Mouse (Mus musculus): Measurements from ENCODE around the gene Zfp219. TPM values are rescaled to one million over a fixed set of nuclear protein-coding genes. Genes with fewer than 3 reads are reported as not detected.
"Not testable (repeated sequence)": the region's sequence is repeated elsewhere in the genome, so short reads cannot be mapped to it uniquely, and the experiment has no call there.

Gene Zfp219
- 84.8 and 87.6 TPM in 2 replicates for polyA plus RNA-seq (2012; rRNA removed)

DNA sequence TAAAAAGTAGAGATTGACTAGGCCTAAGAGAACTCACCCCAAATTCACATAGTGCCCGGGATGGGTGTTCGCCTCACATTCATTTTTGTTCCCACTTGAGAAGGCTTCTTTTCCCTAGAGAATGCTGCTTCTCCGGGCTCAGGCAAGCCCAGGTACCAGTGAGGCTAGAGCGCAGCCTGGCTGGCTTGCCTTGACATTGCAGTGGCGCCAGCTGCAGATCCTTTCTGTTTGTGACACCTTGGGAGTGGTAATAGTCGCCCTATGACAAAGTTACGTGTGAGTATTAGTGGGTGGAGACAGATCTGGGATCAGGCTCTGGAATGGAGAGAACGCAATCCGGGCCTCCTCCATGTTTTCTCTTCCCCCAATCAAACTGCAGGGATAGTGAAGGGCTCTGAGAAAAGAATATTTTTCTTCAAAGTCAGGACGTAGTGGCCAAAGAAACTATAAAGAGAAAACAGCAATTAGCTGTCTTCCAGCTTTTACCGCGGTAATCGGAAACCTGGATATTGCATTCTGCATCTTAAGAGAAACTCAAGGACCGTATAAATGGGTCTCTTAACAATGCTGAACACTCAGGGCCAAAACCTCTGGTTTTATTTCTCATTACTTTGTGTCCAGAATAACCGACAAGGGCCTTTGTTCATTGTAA lies at the start of gene Zfp219:
Zfp219 (minus strand) TSS at position 248 of the 652 bp plus-strand sequence.
- 9% methylated on average over 15 of the region's 15 CpGs for WGBS
- Histone ChIP-seq H3K4me1 (ENCODE audit: control insufficient read depth, insufficient read depth, low read length) (peaks cover 6% of the 10 kb centered on the region), H3K4me3 (replicated peaks; ENCODE audit: extremely low read depth, low read depth, low read length) (peak within 1 kb of the TSS; percentile 75)
- DNase-seq: peak; percentile 80
- TF ChIP-seq CTCF (IDR thresholded peaks at IDR 0.05; ENCODE audit: insufficient read depth, low read length): peak; percentile 77
- TF ChIP-seq POLR2A (IDR thresholded peaks at IDR 0.05; ENCODE audit: borderline replicate concordance, extremely low read depth, low read depth, low read length): peak; percentile 80; the same call in 1 of the 2 replicates

DNA sequence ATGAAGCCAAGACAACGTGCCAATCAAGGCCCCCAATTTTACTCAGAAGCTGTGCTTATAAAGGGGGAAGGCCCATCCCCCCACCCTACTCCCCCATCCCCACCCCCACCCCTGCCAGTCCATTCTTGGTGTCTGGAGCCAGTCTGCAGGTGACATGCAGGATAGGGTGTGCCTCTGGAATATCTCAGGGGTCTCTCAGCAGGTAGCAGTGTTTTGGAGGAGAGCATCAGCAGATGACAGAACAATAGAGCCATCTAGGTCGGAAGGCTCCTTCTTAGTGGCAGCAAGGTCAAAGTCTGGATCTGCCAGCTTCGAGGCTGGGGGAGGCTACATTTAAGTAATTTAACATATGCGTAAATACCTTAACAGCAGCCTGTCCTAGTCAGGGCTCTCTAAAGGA lies 45.6 kb upstream of the Zfp219 start:
- 59% methylated on average over 4 of the region's 4 CpGs for WGBS

DNA sequence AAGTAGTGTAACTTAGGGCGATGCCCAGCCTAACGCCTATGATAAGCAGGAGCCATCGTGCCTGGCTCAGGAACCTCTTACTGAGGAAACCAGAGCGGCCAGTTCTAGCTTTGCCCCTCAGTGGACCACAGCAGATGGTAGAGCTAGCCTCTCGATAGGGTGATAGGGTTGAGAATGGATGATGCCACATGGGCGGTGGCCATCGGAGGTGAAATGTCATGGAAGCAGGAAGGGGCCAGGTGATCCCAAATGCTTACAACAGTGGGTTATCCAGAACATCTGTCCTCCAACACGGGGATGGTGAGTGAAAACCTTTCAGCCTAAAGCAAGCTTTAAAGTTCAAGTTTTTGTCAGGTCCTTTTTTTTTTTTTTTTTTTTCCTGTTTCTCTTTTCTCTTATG lies 41.3 kb upstream of the Zfp219 start:
- TF ChIP-seq POLR2A (IDR thresholded peaks at IDR 0.05; ENCODE audit: borderline replicate concordance, extremely low read depth, low read depth, low read length): no peak
- TF ChIP-seq CTCF (IDR thresholded peaks at IDR 0.05; ENCODE audit: insufficient read depth, low read length): no peak
- WGBS: 81% methylated on average over 8 of the region's 8 CpGs
- no peak for DNase-seq
- H3K4me1 ChIP-seq (ENCODE audit: control insufficient read depth, insufficient read depth, low read length): peaks cover 4% of the 10 kb centered on the region; the same call in 1 of the 2 replicates
- H3K4me3 ChIP-seq (replicated peaks; ENCODE audit: extremely low read depth, low read depth, low read length): no peak overlapping the region

More for the DNA sequence above, 45.6 kb upstream of the Zfp219 start:
- no peak for TF ChIP-seq CTCF (IDR thresholded peaks at IDR 0.05; ENCODE audit: insufficient read depth, low read length)
- TF ChIP-seq POLR2A (IDR thresholded peaks at IDR 0.05; ENCODE audit: borderline replicate concordance, extremely low read depth, low read depth, low read length): no peak
- no peak for DNase-seq
- Histone ChIP-seq H3K4me1 (ENCODE audit: control insufficient read depth, insufficient read depth, low read length) (no peaks in the 10 kb centered on the region), H3K4me3 (replicated peaks; ENCODE audit: extremely low read depth, low read depth, low read length) (no peak overlapping the region)

DNA sequence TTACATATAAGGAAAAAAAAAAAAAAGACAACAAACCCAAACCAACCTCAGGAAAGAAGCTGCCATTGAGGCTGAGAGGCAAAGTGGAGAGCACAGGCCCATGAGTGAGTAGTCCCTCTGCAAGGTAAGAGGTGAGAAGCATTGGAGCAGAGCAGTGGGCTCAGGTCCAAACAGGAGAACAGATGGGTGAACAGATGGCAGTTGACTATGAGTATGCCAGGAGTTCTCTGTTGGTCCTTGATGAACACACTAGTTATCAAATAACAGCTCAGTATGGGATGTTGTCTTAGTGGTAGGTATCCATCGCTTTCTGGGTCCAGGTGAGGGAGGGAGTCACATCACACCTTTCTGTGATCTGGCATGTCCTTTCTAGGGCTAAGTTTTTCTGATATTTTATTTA lies 40.3 kb upstream of the Zfp219 start:
- no peak overlapping the region for H3K4me3 ChIP-seq (replicated peaks; ENCODE audit: extremely low read depth, low read depth, low read length)
- H3K4me1 ChIP-seq (ENCODE audit: control insufficient read depth, insufficient read depth, low read length): peaks cover 4% of the 10 kb centered on the region; the same call in 1 of the 2 replicates
- TF ChIP-seq POLR2A (IDR thresholded peaks at IDR 0.05; ENCODE audit: borderline replicate concordance, extremely low read depth, low read depth, low read length) (no peak), CTCF (IDR thresholded peaks at IDR 0.05; ENCODE audit: insufficient read depth, low read length) (no peak)
- no peak for DNase-seq
- 90% methylated on average over 1 of the region's 1 CpGs for WGBS

DNA sequence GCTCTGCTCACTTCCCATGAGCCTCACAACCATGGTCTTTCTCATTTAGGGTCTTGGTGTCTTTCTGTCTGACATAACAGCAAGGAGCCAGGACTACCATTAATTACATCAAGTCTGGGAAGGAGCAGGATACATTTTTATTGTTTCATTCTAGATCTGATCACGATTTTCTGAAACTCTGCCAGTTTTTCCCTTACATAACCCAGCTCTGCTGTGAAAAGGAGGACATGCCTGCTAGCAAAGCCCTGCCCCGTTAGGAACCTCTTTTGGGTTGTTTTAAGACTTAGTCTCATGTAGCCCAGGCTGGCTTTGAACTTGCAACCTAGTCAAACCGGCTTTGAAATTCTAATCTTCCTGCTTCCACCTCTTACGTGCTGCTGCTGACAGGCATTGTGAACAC lies 39.4 kb upstream of the Zfp219 start:
- no peak for DNase-seq

DNA sequence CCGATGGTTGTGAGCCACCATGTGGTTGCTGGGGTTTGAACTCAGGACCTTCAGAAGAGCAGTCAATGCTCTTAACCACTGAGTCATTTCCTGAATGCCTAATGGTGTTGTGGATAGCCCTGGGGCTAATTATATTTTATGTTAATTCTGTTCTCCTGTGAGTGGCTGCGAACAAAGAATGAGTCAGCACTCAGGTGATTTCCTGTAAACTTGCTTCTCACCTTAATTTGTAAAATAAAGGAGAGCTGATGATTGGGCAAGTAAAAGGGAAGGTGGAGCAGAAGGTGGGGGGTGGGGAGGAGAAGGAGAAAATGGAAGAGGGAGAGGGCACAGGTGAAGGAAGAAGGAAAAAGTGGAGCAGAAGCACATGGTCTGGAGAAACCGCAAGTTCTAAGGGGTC lies 32.2 kb upstream of the Zfp219 start:
- not testable (repeated sequence) for DNase-seq; H3K4me1 ChIP-seq (ENCODE audit: control insufficient read depth, insufficient read depth, low read length); H3K4me3 ChIP-seq (replicated peaks; ENCODE audit: extremely low read depth, low read depth, low read length)
- WGBS: 86% methylated on average over 3 of the region's 3 CpGs

More for the DNA sequence above, 39.4 kb upstream of the Zfp219 start:
- H3K4me3 ChIP-seq (replicated peaks; ENCODE audit: extremely low read depth, low read depth, low read length): no peak overlapping the region
- TF ChIP-seq CTCF (IDR thresholded peaks at IDR 0.05; ENCODE audit: insufficient read depth, low read length): no peak
- TF ChIP-seq POLR2A (IDR thresholded peaks at IDR 0.05; ENCODE audit: borderline replicate concordance, extremely low read depth, low read depth, low read length): no peak
- H3K4me1 ChIP-seq (ENCODE audit: control insufficient read depth, insufficient read depth, low read length): peaks cover 4% of the 10 kb centered on the region; the same call in 1 of the 2 replicates
- 42% methylated on average over 4 of the region's 4 CpGs for WGBS

DNA sequence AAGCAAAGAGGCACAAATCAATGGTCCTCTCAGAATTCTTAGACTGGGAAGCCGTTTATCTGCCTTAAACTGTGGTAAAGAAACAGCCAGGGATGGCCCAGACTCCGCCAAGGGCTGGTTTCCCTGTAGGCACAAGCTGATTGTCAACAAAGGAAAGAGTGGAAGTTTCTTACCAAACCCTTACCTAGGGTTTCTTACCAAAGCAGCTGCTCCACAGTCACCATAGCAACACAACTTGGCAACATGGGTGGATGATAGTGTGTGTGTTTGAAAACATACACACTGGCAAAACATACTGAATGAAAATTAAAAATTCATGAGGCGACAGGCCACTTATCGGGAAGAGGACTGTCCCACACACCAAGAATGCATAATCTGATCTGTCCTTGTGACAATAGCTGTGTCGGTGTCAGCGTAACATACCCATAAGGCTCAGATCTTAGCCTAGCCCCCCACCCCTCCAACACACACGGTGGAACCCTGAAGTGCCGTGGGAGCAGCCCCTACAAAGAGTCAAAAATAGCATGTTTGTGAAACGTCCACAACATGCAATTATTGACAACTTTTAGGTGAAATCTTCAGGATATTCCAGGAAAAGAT lies 25.5 kb upstream of the Zfp219 start:
- no peak overlapping the region for H3K4me3 ChIP-seq (replicated peaks; ENCODE audit: extremely low read depth, low read depth, low read length)
- no peak for TF ChIP-seq CTCF (IDR thresholded peaks at IDR 0.05; ENCODE audit: insufficient read depth, low read length)
- 79% methylated on average over 9 of the region's 9 CpGs for WGBS
- DNase-seq: no peak
- H3K4me1 ChIP-seq (ENCODE audit: control insufficient read depth, insufficient read depth, low read length): peaks cover 3% of the 10 kb centered on the region

DNA sequence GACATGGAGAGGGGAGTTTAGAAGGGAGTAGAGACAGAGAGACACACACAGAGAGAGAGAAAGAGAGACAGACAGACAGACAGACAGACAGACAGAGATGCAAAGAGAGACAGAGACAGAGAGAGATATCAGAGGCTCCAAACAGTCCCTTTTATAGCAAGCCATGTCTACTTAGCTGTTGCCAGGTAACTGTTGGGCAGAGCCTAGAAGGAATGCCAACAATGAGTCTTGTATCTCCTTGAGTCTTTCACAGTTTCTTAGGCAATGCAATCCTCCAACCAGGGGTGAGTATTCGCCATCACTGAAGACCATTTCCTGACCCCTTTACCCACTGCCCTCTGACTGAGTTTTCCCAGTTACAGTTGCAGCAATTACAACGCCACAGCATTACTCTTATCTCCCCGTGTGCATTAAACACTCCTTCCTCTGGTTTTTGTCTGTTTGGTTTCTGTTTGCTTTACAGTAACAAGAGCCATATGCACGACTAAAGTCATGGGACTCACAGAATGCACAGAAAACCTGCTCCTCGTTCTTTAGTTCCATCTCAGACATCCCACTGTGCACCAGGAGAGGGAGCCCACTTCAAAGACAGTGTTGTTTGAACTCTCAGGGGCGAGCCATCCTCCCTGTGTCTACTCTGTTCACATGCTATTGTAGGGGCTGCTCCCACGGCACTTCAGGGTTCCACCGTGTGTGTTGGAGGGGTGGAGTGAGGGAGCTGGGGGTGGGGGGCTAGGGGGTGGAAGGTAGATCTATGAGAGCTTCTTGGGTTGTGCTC lies 24.6 kb upstream of the Zfp219 start:
- Histone ChIP-seq H3K4me1 (ENCODE audit: control insufficient read depth, insufficient read depth, low read length) (peaks cover 3% of the 10 kb centered on the region), H3K4me3 (replicated peaks; ENCODE audit: extremely low read depth, low read depth, low read length) (no peak overlapping the region)
- WGBS: 8% methylated on average over 8 of the region's 8 CpGs
- TF ChIP-seq CTCF (IDR thresholded peaks at IDR 0.05; ENCODE audit: insufficient read depth, low read length) (peak; percentile 45), POLR2A (IDR thresholded peaks at IDR 0.05; ENCODE audit: borderline replicate concordance, extremely low read depth, low read depth, low read length) (no peak)
- DNase-seq: no peak

DNA sequence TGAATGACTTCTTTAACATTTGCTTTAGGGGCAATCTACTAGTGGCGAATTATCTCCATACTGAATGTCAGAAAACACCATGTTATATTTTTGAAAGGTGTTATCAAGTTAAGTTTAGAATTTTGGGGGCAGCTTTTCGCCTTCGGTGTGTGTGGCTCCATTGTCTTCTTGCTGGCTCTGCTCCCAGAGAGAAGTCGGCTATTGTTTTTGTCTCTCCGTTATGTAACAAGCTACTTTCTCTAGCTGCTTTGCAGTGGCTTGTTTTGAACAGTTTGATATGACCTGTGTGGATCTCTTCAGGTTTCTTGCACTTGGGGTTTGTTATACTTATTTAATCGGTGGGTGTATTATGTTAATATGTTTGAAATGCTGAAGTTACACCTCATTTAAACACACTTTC lies 22.9 kb upstream of the Zfp219 start:
- peaks cover 3% of the 10 kb centered on the region for H3K4me1 ChIP-seq (ENCODE audit: control insufficient read depth, insufficient read depth, low read length)
- H3K4me3 ChIP-seq (replicated peaks; ENCODE audit: extremely low read depth, low read depth, low read length): no peak overlapping the region
- DNase-seq: no peak
- no peak for TF ChIP-seq POLR2A (IDR thresholded peaks at IDR 0.05; ENCODE audit: borderline replicate concordance, extremely low read depth, low read depth, low read length)
- TF ChIP-seq CTCF (IDR thresholded peaks at IDR 0.05; ENCODE audit: insufficient read depth, low read length): no peak
- WGBS: 39% methylated on average over 6 of the region's 6 CpGs

DNA sequence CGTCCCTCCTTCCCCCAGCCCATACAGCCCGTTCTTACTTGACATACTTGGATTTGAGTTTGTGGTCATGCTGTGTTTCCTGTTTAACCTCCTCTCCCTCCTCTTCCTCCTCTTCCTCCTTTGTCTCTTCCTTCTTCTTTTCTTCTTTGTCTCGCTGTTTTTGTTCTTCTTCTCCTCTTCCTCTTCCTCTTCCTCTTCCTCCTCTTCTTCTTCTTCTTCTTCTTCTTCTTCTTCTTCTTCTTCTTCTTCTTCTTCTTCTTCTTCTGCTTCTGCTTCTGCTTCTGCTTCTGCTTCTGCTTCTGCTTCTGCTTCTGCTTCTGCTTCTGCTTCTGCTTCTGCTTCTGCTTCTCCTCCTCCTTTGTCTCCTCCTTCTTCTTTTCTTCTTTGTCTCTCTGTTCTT lies 21.8 kb upstream of the Zfp219 start, which contains the start of gene Olfr221:
Olfr221 (minus strand) TSS at position 101 of the 400 bp plus-strand sequence.
- not testable (repeated sequence) for H3K4me3 ChIP-seq (replicated peaks; ENCODE audit: extremely low read depth, low read depth, low read length); H3K4me1 ChIP-seq (ENCODE audit: control insufficient read depth, insufficient read depth, low read length); DNase-seq
- 49% methylated on average over 3 of the region's 3 CpGs for WGBS
